Mouse (Mus musculus): Measurements from ENCODE around the gene Zfp568.
A peak's percentile ranks its signal among the peaks of the same experiment; 100 is the strongest.
"Not testable (repeated sequence)": the region's sequence is repeated elsewhere in the genome, so short reads cannot be mapped to it uniquely, and the experiment has no call there.

Gene Zfp568

GRCm38 (mm10) chr7:29983690-29984380 lies at the start of gene Zfp568:
Gene Zfp568, plus strand, starts transcription at chr7:29983955.
- peak; percentile 96 to 98 for DNase-seq

- DNase-seq: no peak
These were observed 44.9 kb upstream of the Zfp568 start for GRCm38 (mm10) chr7:29938856-29939255.

GRCm38 (mm10) chr7:29941027-29941426 lies 42.7 kb upstream of the Zfp568 start:
- peak; percentile 20 to 53 for DNase-seq

- DNase-seq: no peak
These were observed 41.0 kb upstream of the Zfp568 start for GRCm38 (mm10) chr7:29942740-29943139.

GRCm38 (mm10) chr7:29943720-29944119 lies 40.0 kb upstream of the Zfp568 start:
- no peak for DNase-seq

GRCm38 (mm10) chr7:29944201-29944600 lies 39.6 kb upstream of the Zfp568 start:
- DNase-seq: no peak

- DNase-seq: no peak
These were observed 30.7 kb upstream of the Zfp568 start for GRCm38 (mm10) chr7:29953086-29953485.

GRCm38 (mm10) chr7:29953513-29954401 lies 30.0 kb upstream of the Zfp568 start, which contains the start of gene Zfp74:
Gene Zfp74, minus strand, starts transcription at chr7:29954089.
- DNase-seq: peak; percentile 81 to 85

GRCm38 (mm10) chr7:29954731-29955130 lies 29.0 kb upstream of the Zfp568 start:
- peak; percentile 27 to 67 for DNase-seq

GRCm38 (mm10) chr7:29956257-29956656 lies 27.5 kb upstream of the Zfp568 start:
- DNase-seq: peak; percentile 17 to 58

- no peak for DNase-seq
These were observed 25.5 kb upstream of the Zfp568 start for GRCm38 (mm10) chr7:29958125-29958724.

- no peak for DNase-seq
These were observed 24.8 kb upstream of the Zfp568 start for GRCm38 (mm10) chr7:29959004-29959403.

GRCm38 (mm10) chr7:29965115-29965810 lies 18.5 kb upstream of the Zfp568 start:
- DNase-seq: not testable (repeated sequence)

GRCm38 (mm10) chr7:29970686-29971085 lies 13.1 kb upstream of the Zfp568 start:
- no peak for DNase-seq

- no peak for DNase-seq
These were observed 3.0 kb upstream of the Zfp568 start for GRCm38 (mm10) chr7:29980761-29981160.

- peak in 1 of 2 experiments; percentile 6 for DNase-seq
These were observed 2.3 kb upstream of the Zfp568 start for GRCm38 (mm10) chr7:29981455-29981854.

- DNase-seq: peak in 1 of 2 experiments; percentile 20
These were observed 1.9 kb upstream of the Zfp568 start for GRCm38 (mm10) chr7:29981860-29982259.

GRCm38 (mm10) chr7:29982341-29982740 lies 1.4 kb upstream of the Zfp568 start:
- DNase-seq: no peak

- DNase-seq: peak; percentile 7 to 22
These were observed 824 bp upstream of the Zfp568 start for GRCm38 (mm10) chr7:29982931-29983330.

- DNase-seq: no peak
These were observed 440 bp upstream of the Zfp568 start for GRCm38 (mm10) chr7:29983340-29983689.

- DNase-seq: no peak
These were observed 2.3 kb downstream of the Zfp568 start for GRCm38 (mm10) chr7:29986101-29986500.

GRCm38 (mm10) chr7:29987551-29987950 lies 3.8 kb downstream of the Zfp568 start:
- DNase-seq: no peak

- DNase-seq: no peak
These were observed 5.3 kb downstream of the Zfp568 start for GRCm38 (mm10) chr7:29989031-29989430.
